Mouse (Mus musculus) layer of hippocampus, adult 11-12 months (tissue): Measurements from ENCODE around the gene Pfn3.

ENCODE experiments used
- DNase-seq: peaks from one replicate; pipeline ENCODE4 v3.0.0; 2022; ENCODE audit warnings: low spot score

Gene Pfn3

DNA sequence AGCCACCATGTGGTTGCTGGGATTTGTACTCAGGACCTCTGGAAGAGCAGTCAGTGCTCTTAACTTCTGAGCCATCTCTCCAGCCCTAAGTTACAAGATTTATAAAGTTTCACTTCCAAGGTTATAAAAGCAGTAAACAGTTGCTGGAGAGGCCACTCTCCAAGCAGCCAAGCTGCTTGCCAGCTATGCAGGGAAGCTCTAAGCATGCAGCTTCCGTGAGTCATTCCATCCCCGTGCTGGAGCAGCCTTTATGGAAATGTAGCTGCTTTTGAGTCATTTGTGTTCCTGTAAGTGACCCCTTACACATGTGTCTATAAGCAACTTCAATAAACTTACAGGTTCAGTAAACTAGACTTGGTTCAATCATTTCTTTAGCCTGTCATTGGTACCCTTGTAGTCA, 15.5 kb upstream of the Pfn3 start:
- no peak for DNase-seq

DNA sequence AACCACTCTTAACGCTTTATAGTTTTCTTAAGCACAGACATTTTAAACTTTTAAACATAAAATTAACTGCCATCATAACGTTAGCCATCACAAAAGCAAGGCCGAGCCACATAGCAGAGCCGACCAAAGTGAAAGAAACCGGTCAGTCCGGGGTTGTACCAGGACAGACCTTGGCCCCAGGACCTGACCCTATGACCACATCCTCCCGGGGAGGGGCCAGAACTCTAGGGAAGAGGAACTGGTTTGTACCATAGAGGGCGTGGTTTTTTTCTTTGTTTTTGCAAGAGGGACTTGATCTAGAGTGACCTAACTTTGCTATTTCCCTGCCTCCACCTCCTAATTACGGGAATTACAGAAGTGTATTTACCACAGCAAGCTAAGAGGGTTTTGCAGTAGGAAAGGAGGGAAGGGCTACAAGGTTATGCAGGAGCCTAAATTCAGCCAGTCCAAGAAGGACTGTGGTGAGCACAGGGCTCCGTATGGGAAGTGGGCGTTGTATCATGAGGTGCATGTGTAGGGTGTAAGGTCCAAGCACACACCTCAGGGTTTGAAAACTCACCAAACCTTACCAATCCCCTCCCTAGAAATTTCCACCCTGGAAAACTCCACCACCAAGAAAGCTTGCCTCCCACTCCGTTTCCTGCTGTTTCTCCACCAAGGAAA, 14.3 kb upstream of the Pfn3 start:
- no peak for DNase-seq

DNA sequence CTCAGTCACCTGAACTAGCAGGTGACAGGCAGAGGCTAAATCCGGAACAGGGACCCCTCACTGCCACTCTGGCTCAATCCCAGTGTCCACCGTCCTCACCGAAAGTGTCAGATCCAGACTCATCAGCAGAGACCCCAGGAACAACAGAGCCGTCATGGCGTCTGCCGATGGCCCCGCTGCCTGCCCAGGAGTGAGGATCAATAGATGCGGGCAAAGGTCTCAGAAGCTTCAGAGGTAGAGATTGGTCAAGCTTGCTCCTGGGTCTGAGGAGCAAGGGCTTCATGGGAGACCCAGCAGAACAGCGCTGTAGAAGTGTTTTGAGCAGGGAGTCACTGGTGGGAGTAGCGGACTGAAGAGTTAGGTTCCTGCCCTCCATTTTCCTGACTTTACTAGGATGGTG, 11.6 kb upstream of the Pfn3 start, which contains the start of gene F12:
Gene F12 (minus strand): TSS at position 181 of the 400 bp plus-strand sequence.
- no peak for DNase-seq

DNA sequence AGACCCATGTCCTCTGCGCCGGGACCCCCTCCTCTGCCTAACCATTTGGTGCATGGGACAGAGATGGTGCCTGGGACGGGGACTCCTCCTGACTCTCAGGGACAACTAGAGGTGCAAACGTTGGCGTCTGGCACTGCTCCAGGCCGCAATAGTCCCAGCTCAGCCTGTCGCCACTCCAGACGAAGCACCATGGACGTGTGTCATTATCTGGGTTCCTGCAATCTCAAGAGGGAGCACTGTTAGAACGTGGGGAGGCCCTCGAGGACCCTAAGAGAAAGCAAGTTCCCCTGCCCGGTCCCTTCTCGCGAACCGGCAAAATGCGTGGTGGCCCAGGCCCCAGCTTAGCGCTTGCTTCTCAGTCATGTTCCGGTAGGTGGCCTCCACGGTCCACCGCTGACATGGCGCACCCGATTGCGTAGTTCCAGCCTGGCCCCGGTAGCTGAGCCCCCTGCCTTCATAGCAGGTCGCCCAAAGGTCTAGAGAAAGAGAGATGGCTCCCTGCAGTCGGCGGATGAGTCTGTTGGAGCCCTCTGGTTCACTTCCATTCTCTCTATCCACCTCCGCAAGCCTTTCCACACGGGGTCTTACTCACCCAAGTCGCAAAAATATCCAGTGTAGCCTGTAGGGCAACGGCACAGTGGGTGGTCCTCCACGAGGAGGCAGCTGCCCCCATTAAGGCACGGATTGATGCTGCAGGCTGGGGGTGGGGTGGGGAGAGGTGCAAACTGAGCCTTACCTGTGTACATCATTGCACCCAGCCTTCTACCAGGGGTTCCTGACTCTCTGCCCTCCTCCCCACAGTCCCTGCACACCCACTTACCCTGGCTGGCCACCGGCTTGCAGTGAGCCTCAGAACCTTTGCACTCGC, 6.1 kb upstream of the Pfn3 start:
- peak; percentile 66 for DNase-seq

DNA sequence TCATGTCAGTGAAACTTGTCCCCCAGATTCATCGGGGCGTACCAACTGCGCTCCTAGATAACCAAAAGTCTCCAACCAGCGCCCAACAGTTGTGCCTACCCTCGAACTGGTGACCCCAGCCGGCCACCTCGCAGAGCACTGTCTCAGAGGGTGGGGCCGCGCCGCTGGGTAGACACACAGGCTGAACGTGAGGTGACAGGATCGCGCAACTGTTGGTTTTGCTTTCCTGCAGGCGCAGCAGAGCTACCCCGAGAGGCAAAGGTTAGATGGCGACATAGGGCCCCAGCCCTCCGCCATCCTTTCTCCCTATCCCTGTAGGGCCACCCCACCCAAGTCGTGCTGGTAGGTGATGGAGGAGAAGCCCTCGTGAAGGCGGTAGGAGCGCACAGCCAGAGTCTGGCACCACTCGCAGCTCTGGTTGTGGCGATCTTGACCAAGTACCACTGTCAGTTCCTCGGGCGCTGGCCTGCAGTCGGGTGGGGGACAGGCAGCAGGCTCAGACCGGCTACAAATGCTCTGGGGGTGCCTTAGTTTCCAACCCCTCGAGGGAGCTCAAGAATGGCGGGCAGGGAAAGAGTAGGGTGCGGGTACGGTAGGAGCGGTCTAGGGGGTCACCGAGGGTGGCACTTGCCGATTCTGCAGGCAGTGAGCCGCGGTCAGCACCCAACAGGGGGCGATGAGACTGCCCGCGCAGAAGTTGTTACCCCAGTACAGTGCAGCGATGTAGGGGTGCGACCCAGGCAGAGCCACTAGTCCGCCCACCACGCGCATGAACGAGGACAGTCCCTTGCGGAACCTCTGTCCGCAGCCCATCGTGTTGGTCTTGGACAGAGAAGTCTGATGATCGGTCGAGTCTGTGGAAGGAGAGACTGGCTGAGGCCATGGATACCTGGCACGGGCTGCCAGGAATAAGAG, 5.2 kb upstream of the Pfn3 start:
- no peak for DNase-seq

DNA sequence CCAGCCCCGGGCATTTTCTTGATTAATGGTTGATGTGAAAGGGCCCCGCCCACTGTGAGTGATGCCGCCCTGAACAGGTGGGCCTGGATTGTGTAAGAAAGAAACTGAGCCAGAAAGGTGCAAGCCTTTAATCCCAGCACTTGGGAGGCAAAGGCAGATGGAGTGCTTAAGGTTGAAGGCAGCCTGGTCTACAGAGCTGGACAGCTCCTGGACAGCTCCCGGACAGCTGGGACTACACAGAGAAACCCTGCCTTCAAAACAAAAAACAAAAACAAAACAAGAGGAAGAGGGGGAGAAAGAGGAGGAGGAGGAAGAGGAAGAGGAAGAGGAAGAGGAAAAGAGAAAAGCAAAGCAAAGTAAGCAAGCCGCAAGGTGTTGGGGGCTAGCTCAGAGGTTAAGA, 4.1 kb upstream of the Pfn3 start:
- DNase-seq, result no peak

DNA sequence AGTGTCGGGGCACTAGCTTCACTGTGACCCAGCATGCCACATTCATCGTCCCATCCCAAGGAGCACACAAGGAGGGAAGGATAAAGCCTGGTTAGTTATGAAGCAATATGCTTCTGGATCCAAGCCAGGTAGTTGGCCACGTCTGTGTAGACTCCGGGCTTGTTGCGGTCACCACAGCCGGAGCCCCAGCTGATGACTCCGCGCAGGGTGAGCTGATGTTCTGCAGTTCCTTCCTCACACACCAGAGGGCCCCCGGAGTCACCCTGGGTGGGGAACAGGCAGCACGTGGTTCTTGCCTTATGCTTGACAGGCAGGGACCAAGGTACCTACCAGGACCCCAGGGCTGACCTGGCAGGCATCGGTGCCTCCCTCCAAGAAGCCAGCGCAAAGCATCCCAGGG, 3.0 kb upstream of the Pfn3 start:
- peak; percentile 85 for DNase-seq

DNA sequence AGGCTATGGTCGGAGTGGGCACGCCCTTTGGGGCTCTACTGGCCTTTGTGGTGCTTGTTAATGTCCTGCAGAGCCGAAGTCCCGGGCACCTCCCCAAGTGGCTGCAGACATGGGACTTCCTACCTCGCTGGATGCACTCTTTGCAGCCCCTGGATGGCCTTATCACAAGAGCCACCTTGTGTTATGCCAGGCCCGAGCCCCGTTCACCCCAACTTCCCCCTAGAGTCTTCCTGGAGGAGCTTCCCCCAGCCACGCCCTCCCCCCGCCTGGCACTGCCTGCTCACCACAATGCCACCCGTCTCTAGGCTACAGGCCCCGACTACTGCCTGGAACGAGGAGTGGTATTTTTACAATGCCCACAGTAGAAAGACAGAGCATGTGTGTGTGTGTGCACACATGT, 1.7 kb downstream of the Pfn3 start:
- no peak for DNase-seq

DNA sequence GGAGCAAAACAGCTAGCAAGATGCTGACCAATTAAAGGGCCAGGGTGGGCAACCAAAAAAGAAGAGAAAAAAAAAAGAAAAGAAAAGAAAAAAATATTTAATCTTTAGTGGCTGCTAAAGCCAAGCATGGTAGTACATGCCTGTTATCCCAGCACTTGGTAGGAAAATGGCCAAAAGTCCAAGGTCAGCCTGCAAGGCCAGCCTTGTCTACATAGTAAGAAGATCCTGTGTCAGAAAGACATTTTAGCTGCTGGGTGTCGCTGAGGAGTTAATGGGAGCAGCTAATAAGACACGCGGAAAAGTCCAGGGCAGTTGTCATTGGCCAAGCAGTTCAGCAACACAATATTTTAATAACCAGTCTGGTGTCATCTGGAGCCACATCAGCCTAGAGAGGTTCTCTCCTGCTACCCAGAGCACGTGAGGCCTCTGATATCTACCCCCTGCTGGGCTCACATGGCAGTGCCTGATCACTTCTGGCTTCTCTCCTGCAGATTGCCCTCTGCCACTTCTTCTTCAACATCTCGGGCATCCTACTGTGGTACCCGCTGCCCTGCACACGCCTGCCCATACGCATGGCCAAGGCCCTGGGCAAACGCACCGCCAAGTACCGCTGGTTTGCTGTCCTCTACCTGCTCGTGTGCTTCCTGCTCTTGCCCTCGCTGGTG, 2.3 kb downstream of the Pfn3 start:
- DNase-seq, result no peak

DNA sequence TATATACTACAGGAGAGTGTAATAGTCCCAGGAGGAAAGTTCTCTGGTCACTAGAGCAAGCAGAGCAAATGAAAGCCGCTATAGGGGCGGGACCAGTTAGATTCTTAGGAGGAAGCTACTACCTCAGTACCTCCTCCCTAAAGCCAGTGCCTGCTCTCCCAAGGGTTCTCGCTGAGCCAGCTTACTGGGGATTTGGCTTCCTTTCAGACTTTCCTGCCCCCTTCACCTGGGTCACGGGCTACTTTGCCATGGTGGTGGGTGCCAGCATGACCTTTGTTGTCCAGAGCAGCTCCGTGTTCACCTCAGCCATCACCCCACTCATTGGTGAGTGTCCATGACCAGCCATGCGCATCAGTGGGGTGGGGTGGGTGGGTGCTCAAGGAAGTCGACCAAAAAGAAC, 3.2 kb downstream of the Pfn3 start:
- no peak for DNase-seq

DNA sequence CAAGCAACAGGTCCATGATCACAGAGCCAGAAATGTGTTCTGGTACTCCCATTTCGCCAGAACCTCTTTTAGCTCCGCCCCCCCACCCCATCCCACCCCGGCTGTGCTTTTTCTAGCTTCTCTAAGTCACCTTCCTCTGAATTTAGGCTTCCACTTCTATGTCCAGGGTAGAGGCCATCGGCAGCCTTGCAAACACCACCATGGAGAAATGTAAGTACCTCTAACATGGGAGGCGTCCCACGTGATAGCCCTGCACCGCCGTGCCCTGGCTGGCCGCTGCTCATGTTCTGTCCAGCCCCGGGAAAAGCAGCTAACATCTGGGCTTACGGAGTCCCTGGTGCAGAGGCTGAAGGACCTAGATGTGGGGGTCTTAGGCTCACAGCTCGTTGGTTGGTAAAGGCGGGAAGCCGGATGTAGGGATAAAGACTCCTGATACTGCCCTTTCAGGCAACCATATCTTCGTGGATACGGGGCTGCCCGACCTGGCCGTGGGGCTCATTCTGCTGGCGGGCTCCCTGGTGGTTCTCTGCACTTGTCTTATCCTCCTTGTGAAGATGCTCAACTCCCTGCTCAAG, 6.4 kb downstream of the Pfn3 start:
- no peak for DNase-seq

DNA sequence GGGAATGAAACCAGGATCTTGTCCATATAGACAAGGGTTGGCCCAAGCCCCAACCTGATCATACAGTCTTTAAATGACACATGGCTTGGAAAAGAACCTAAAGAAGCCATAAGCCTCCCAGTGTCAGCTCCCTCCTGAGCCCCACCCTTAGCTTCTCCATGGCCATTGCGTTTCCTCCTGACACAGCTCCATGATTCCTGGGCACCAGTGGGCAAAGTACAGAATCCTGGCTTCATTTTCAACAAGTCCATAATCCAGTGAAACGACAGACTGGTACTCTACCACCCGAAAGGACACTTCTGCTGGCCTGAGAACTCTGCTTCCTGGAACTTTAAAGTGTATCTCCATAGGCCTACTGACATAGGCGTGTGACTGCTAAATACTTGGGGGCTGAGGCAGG, 7.7 kb downstream of the Pfn3 start:
- DNase-seq, result no peak

DNA sequence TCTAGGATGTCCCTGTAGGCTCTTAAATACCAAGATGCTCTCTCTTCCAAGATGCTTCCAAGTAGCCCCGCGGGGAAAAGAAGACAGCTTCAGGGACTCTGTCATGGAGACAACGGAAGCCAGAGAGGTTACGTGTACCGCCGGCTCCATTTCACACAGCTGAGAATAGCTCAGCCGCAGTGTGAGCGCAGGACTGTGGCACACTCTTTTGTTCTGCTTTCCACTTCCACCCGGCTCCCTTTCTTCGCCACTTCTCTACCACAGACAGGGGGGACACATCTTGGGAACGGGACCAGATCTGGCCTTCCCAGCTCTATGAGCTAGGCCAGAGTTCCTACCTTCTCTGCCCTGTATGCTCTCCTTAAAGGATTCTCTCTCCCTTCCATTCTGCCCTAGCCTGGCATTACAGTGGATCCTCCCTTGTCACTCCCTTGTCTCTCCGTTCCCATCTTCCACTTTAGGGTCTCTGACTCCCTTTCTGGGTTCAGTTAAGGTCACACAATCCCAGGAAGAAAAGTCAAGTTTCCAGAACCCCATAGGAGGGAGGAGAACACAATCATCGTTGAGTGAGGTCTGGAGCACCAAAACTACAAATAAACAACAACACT, 9.1 kb downstream of the Pfn3 start:
- DNase-seq, result no peak

DNA sequence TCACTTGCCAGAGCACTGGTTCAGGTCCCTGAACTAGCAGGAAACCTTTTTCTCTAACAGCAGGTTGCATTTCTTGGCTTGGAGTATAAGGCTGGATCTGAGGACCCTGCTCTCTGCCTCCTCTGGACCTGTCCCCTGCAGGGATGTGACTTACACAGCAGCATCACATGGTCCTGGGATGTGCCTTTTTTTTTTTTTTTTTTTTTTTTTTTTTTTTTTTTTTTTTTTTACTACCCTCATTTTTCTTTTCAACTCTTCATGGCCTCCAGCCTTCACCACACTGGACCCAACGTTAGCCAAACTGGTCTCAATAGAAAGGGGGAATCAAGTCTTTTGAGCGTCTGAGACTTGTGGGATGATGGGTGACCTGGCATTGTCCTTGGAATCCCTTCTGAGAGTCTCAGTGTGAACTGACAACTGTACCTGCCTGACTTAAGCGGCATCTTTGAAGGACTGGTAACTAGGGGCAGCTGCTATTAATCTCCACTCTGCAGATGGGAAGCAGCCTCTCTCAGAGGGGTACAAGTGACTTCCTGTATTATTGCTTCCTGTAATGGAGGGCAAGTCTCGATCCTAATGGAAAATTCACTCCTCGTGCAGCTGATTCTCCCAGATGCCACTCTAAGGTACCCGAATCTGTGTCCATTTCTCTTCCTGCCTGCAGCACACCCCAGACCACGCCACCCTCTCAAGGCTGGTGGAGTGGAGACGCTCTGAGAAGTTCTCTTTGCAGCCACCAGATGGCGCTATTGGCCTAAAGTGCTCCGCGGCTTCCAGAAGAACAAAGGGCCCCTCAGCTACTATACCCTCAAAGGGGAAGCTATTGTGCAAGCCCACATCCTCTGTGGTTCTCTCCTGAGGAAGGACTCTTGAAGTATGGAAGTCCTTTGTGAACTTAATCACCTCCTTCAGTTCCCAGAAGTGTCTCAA, 9.9 kb downstream of the Pfn3 start:
- peak; percentile 78 for DNase-seq

DNA sequence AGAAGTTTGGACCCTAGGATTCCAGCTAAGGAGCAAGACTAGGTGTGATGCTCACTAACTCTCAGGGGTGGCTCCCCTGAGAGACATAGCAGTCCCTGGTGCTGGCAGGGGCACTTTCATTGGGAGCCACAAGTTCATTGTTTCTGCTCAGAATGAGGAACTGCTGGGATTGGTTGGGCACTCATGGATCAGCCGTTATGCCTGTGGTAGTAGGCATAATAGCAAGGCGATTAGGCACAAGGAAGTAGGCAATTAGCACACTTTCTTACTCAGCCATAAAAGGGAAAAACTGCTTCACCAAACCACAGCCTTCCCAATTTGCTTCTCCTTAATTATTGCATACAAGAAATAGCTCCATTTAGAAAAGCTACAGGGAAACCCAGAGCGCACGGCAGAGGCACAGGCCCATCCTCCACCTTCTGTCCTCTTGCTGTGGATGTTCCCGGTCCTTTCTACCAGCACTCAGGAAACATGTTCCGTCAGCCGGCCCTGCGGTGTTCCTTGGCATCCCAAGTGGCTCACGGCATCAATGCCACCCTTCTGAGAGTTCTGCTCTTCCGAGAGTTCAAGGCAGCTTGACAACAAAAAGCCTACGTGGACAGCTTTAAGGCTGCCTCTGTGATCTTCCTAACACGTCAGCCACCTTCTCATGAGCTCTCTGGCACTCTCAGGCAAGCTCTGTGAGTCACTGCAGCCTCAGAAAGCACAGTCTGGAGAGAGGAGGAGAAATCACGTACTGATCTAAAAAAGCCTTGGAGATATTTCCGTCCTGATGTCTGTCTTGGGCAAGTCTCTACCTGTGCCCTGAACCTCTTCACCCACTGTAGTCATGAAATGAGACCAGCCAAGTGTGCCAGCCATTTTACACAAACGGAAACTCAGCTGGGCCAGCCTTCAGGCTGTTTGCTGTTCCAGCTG, 10.8 kb downstream of the Pfn3 start:
- DNase-seq, result no peak

DNA sequence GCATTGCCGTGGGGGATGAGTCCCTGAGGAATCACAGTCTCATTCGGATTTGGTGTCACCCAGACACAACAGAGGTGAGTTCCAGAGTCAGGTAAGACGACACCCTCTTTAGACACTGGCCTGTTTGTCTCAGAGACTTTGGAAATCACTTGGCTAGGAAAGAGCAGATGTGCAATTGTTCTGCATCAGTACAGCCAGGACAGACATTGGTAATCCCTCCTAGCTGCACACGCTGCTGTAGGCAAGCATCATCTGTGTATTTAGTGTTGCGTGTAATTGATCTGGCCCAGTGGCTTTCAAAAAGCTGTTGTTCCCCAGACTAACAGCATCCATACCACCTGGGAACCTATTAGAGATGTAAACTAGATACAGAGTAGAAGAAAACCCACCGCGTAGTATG, 11.8 kb downstream of the Pfn3 start:
- no peak for DNase-seq

DNA sequence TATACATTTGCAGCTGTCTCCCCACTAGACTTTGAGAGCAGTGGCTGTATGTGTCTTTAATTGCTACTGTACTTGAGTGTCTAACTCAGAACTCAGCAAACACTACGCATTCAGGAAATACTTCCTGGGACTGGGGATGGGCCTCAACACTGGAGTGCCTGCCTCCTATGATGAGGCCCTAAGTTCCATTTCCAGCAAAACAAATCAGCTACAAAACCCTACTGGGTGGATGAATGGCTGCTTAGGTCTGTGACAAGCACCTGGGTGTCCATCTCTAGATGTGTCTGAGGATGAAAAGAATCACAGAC, 15.0 kb downstream of the Pfn3 start:
- DNase-seq, result no peak

DNA sequence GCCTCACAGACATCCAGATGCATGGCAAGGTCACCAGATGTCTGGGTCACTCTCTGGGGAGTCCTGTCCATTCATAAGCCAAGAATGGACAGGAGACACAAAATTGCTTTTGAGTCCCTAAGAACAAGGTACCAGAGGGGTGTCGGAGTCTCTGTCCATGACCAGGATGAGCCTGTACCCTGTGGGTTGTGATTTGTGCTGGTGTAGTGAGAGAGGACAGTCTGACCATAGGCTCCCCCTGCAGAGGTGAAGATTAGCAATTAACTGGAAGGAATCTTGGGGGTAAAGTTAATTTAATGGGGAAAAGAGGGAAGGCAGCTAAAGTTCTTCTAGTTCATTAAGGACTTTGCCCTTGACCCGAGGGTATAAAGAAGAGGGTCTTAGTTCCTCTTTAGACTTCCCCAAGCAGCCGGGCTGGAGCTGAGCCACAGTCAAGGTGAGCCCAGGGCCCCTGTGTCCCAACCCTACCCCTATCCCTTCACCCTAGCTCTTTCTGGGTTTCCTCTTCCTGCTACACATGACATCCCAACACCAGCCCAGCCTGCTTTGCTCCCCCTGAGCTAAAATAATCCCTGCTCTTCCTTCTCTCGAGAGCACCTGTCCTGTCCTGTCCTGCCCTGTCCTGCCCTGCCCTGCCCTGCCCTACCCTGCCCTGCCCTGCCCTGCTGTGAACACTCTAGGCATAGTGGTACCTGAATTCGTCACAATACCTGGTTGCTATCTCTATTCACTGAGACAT, 15.6 kb downstream of the Pfn3 start:
- DNase-seq, result no peak

DNA sequence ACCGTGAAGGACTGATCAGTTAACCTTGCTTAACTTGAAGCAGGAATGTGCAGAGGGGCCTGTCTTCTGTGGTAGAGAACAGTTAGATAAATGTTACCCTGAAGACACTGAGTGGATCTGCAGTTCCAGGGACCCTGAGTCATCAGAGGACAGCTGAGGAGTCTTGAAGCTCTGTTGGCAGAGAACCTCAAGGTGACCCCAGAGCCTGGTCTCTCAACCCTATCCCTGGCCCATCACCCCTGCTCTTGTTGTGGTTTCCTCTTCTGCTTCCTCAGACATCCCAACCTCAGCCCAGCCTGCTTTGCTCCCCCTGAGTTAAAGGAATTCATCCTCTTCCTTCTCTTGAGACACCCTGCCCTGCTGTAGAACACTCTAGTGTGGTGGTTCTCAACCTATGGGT, 16.9 kb downstream of the Pfn3 start, which contains the start of gene Slc34a1:
Gene Slc34a1 (plus strand): TSS at position 100 of the 400 bp plus-strand sequence.
- no peak for DNase-seq
